Mouse (Mus musculus): ENCODE results near the gene Rnf167.

- TF ChIP-seq POLR2A (IDR thresholded peaks at IDR 0.05; ENCODE audit: low read depth, low read length) (no peak), CTCF (conservative IDR thresholded peaks at IDR 0.05; ENCODE audit: insufficient read depth, insufficient read length, low read depth, low read length) (no peak)
Measured at GRCm38 (mm10) chr11:70689578-70689977, 42.5 kb downstream of the Rnf167 start.

Data from kidney, adult 2 months (tissue).